Mouse (Mus musculus) cerebellum, postnatal 4 days (tissue): Measurements from ENCODE around the gene Chit1.
A peak's percentile ranks its signal among the peaks of the same experiment; 100 is the strongest.

Experiments
- DNase-seq, 2 experiments: peaks; one replicate each; pipeline ENCODE4 v3.0.0; 2022; ENCODE audit warnings: low spot score in 2 of 2, mixed read lengths in 1 of 2

Chit1 gene

GRCm38 (mm10) chr1:134110979-134111378, at the start of gene Chit1:
Gene Chit1 (plus strand): TSS chr1:134111242.
- no peak for DNase-seq

- no peak for DNase-seq
Observed at GRCm38 (mm10) chr1:134061915-134062314, 49.1 kb upstream of the Chit1 start.

GRCm38 (mm10) chr1:134062411-134063085, 48.5 kb upstream of the Chit1 start:
- DNase-seq, result peak in 1 of 2 experiments; percentile 55

DNA sequence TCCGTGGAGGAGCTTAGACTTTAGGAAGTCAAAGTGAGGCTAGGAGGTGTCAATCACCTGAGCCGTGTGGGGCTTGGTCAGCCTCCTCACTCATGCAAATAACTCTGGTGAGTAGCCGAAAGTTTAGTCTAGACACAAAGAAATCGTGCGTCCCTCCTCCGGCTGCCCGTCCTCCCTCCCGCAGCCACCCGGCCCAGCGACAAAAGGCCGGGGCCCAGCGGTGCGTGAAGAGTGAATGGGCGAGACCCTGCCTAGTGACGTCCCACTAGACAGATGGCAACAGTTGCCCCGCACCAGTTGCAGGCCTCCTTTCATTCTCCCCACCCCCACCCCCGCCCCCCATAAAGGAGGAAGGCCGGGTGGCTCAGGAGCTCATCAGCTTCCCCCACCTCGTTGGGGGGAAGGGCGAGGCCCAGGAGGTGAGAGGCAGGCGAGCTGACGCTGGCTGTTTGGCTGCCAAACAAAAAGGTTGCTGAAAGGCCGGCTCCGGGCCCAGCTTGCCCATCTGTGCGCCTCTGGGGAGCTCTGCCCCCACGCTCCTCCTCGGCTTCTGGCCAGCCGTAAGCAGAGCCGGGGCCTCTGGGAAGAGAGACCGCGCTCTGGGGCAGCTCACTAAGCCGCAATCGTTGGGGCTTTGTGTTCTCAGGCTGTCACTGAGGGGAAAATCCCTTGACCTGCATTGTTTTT, 47.8 kb upstream of the Chit1 start:
- DNase-seq, result peak; percentile 43 to 74

- no peak for DNase-seq
Observed at GRCm38 (mm10) chr1:134063773-134064125, 47.3 kb upstream of the Chit1 start.

DNA sequence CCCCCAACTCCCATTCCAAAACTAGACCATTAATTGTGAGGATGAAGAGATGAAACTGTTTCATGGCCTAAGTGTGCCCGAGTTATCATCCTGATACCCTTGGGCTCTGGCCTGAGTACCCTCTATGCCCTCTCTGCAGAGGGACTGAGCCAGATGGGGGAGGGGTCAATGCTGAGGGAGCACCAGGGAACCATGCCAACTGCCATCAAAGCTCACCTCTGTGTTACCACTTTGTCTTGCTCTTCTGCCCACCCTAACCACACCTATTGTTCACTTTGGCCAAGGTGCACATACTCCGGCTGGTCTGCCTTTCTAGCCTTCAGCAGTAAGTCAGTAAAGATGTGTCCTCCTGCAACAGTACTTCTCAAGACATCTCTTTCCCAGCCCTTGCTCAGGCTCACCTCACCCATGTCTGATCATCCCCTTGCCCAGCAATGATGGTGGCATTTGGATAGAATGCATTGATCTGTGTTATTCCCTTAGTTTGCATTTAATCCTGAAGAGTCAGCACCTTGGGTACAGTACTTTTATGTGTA, 46.7 kb upstream of the Chit1 start:
- DNase-seq, result no peak

- DNase-seq, result no peak
Observed at GRCm38 (mm10) chr1:134065241-134065809, 45.7 kb upstream of the Chit1 start.

DNA sequence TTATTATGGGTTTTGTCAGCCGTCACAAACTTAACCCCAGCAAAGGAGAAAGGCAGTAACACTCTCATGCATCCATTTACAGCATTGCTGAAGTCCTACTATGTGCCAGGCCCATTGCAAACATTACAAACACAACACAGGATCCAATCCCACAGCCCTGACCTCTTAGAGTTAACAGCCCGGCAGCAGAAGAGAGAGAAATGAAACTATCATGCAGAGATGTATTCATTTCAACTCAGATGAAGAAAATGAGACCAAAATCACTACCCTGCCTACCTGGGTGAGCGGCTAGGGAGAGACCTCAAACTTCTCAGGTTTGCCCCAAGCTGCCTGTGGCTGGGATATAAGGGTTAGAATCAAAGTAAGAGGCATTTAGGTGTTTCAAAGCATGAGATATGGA, 44.5 kb upstream of the Chit1 start:
- no peak for DNase-seq

- DNase-seq, result no peak
Observed at GRCm38 (mm10) chr1:134067143-134067619, 43.9 kb upstream of the Chit1 start.

DNA sequence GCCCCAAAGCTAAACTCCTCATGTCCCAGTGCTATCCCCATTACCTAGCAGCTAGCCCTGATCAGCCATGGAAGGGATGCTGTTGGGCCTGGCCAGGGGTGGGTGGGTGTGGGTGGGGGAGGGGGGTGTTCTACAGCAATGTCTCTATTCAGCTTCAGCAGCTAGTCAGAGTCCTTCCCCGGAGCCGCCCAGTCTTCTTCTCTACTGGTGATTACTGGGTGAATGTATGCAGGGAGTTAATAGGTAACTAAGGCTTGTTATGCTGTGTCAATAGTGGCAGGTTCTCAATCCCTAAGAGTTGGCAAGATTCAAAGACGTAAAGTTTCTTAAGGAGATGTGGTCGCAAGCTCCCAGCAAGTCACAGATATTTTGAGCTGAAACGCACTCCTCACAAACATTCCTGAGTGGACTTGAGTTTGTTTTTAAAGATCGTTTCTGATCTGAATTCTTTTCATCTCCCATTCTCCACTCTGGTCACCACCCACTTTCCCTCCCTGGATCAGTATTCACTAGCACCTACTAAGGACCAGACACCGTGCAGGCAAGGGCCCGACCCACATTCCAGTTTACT, 40.9 kb upstream of the Chit1 start:
- DNase-seq, result no peak

GRCm38 (mm10) chr1:134071411-134072018, 39.5 kb upstream of the Chit1 start:
- no peak for DNase-seq

GRCm38 (mm10) chr1:134073061-134073564, 37.9 kb upstream of the Chit1 start:
- DNase-seq, result no peak

- no peak for DNase-seq
Observed at GRCm38 (mm10) chr1:134073658-134074057, 37.4 kb upstream of the Chit1 start.

DNA sequence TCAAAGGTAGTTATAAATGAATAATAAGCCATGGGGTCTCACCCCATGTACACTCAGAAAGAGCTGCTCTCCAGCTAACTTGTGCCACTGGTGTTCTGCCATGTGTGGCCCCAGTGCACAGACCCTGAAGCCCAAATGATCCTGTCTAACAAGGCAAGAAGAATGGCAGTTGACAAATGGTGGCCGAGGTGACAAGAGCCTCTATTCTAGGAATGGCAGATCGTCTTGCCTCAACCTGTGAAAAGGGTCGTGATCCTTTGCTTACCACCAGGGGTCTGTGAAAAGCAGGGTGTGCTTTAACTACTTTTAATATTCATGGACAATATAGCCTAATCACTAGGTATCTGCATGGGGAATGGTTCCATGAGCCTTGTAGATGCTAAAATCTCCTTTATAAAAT, 36.9 kb upstream of the Chit1 start:
- DNase-seq, result no peak

DNA sequence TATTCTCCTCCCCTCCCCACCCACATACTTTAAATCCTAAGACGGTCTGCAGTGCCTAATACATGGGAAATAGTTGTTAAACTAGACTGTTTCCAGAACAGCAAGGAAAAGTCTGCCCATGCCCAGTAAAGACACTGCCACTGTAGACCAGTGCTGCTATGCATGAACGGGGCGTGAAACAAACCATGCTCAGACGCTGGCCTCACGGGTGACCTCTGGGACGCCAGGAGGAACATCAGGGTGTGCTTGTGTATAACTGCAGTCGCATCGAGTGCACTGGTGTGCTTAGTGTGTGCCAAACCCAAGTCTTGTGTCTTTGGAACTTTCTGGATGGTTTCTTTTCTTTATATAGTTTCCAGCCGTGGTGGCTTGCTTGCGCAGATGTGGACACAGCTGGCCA, 36.4 kb upstream of the Chit1 start:
- no peak for DNase-seq

- no peak for DNase-seq
Observed at GRCm38 (mm10) chr1:134075532-134075931, 35.5 kb upstream of the Chit1 start.

DNA sequence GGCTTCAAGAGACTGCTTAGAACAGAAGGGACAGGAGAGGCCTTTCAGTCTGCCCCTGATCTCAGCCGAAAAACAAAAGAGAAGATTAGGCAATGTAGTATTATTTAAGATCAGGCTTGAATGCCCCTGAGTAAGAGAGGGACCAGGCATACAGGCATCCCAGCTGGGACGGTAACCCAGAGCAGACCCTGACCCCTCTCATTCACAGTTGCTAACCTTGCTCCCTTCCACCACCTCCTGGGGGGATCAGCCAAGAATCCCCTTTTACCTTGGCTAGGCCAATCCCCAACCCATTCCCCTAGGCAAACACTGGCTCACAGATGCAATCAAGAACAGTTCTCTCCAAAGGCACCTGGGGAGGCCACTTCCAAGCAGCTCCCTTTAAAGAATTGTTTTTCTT, 34.3 kb upstream of the Chit1 start:
- DNase-seq, result no peak

DNA sequence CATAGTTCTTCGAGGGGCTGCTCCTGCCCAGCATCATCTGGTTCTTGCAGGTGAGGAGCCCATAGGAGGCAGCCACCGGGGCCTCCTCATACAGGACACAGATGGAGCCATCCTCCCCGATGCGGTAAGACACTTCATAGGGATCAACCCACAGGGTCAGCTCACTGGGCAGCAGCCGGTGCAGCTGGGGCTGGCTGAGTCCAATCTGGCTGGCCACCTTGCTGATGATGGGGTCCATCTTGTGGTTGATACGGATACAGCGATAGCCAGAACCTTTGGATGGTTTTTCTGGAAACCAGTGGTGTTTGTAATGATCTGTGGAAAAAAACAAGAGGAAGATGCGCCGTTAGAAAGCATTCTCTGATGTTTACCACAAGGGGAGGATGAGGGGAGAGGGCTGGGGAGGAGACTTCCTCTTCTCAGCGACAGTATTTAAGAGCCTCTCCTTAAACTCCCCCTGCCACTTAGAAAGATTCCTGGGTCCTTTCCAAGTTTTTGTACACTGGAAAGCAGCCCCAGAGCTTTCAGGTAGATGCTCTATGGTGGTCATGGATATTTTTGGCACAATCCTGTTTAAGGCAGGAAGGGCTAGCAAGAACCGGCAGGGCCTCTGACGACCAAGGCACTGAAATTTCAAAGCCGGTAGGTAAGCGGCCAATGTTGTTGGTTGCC, 33.5 kb upstream of the Chit1 start:
- DNase-seq, result no peak

GRCm38 (mm10) chr1:134078061-134078795, 32.8 kb upstream of the Chit1 start:
- DNase-seq, result no peak

DNA sequence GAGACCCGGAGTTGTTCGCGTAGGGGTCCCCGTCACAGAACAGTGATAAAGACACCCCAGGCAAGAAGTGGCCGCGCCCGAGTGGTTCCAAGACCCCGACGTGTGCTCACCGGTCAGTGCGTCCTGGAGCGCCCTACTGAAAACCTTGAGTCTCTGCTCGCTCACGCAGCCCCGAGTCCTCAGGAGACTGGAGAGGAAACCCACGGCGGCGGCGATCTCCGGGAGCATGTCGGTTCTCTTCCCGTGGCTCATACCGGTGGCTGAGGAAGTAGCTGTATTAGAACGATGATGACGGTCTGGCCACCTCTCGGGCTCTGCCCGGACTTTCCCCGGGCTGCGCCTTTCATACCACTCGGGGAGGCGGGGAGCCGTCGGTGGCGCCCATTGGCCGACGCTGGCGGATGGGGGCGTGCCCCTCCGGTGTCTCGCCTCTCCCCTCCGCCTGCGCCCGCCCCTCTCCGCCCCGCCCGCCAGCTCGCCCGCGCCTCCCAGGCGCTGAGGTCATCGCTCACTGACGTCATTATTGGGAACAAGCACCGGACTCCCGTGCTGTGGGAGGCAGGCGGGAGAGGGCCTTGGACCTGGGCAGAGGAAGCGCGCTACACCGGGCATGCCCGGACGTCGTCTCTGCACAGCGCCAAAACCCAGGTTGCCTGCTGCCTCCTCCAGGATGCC, 32.1 kb upstream of the Chit1 start, which contains the start of gene Btg2:
Gene Btg2, minus strand, starts transcription at position 319 of the 675 bp plus-strand sequence.
- DNase-seq, result peak; percentile 91 to 95
